Comparison of ENCODE assay signal across 8 mouse cellular contexts in genomic region chr10:84441846-84442245, GRCm38 (mm10). TPM values are rescaled to one million over a fixed set of nuclear protein-coding genes. Genes with fewer than 3 reads are reported as not detected.
DNase-seq lines count a peak whose midpoint lies in the region; ATAC-seq lines count a peak whose summit lies in the region.

No protein-coding gene starts in this region.

- peak overlapping the region; percentile 84 for H3K4me2 ChIP-seq in forebrain, embryonic 12.5 days
- peak overlapping the region; percentile 71 for H3K4me2 ChIP-seq in liver, embryonic 13.5 days

- ATAC-seq in forebrain, embryonic 12.5 days (ENCODE audit: low FRiP score): no peak
- ATAC-seq in liver, embryonic 13.5 days (ENCODE audit: low read depth): no peak
- no peak for ATAC-seq in megakaryocyte progenitor cell, adult 5-6 weeks (replicated peaks; ENCODE audit: poor library complexity)
- no peak for ATAC-seq in megakaryocyte, adult 5-6 weeks (ENCODE audit: poor library complexity, severe bottlenecking)

- WGBS in forebrain, embryonic 12.5 days: 8% methylated on average over 11 of the region's 11 CpGs
- 24% methylated on average over 11 of the region's 11 CpGs for WGBS in liver, embryonic 13.5 days (ENCODE audit: insufficient replicate concordance)

- peak; percentile 18 for DNase-seq in adrenal gland, postnatal 10 days
- DNase-seq in adrenal gland, postnatal 25 days: no peak
- DNase-seq in 3T3-L1 (ENCODE audit: low read depth, low spot score): peak; percentile 52
- DNase-seq in liver, embryonic 13.5 days: no peak
- DNase-seq in layer of hippocampus, postnatal 36 days: no peak

- peak overlapping the region; percentile 98 for H3K27ac ChIP-seq in forebrain, embryonic 12.5 days
- H3K27ac ChIP-seq in liver, embryonic 13.5 days: no peak overlapping the region

- H3K36me3 ChIP-seq in forebrain, embryonic 12.5 days (replicated peaks): no peaks in the 10 kb centered on the region
- H3K36me3 ChIP-seq in liver, embryonic 13.5 days: no peaks in the 10 kb centered on the region

- H3K9me3 ChIP-seq in forebrain, embryonic 12.5 days: no peaks in the 10 kb centered on the region
- no peaks in the 10 kb centered on the region for H3K9me3 ChIP-seq in liver, embryonic 13.5 days (replicated peaks)

- H3K4me1 ChIP-seq in forebrain, embryonic 12.5 days: peaks cover 52% of the 10 kb centered on the region
- H3K4me1 ChIP-seq in liver, embryonic 13.5 days (replicated peaks): peaks cover 15% of the 10 kb centered on the region

- H3K9ac ChIP-seq in forebrain, embryonic 12.5 days: peak overlapping the region; percentile 99
- no peak overlapping the region for H3K9ac ChIP-seq in liver, embryonic 13.5 days

- H3K4me3 ChIP-seq in forebrain, embryonic 12.5 days (replicated peaks): peak overlapping the region; percentile 80
- peak overlapping the region; percentile 62; the same call in 1 of the 2 replicates for H3K4me3 ChIP-seq in liver, embryonic 13.5 days (replicated peaks)

- no peaks in the 10 kb centered on the region for H3K27me3 ChIP-seq in forebrain, embryonic 12.5 days
- H3K27me3 ChIP-seq in liver, embryonic 13.5 days: peaks cover 67% of the 10 kb centered on the region

RNA-seq across cellular contexts. Expression of gene Nuak1, which starts 1.4 kb away (rescaled TPM):
- total RNA-seq in adrenal gland, postnatal 10 days (2021): 10 to 100 TPM in 1 of 2 experiments, 1 to 10 TPM in 1; 8.8 to 10.9 TPM
- 6.8 and 7.8 TPM in 2 replicates for total RNA-seq in adrenal gland, postnatal 25 days (2021)
- 4.4 and 5.3 TPM in 2 replicates for polyA plus RNA-seq in forebrain, embryonic 12.5 days (2016; fragmentation: Nextera tagmentation; extraction: Ambion mirVana)
- 0.12 TPM in 2 replicates for polyA plus RNA-seq in liver, embryonic 13.5 days (2015; fragmentation: Nextera tagmentation; extraction: Ambion mirVana)
- 0.12 TPM in 2 replicates for total RNA-seq in megakaryocyte progenitor cell, adult 5-6 weeks (2015)
- 0.03 and 0.17 TPM in 2 replicates for total RNA-seq in megakaryocyte progenitor cell, adult 5-6 weeks (2017)
- total RNA-seq in layer of hippocampus, postnatal 36 days (2021): 10 to 100 TPM; 54.7 to 55.6 TPM
- 0.05 and 0.29 TPM in 2 replicates for total RNA-seq in megakaryocyte, adult 5-6 weeks (2015)
- 0.11 and 0.37 TPM in 2 replicates for total RNA-seq in megakaryocyte, adult 5-6 weeks (2017)

Comparison
In these comparisons a context has a peak if more than half of its experiments do, and no peak if none do; other contexts are left out.
1. DNase-seq: peak in adrenal gland, postnatal 10 days (single experiment) and 3T3-L1 (single experiment); none in adrenal gland, postnatal 25 days (single experiment), liver, embryonic 13.5 days (single experiment) and layer of hippocampus, postnatal 36 days (0 of 2).